Mouse (Mus musculus) testis, postnatal 10 days (tissue): Measurements from ENCODE around the gene Kcnq1.

Source experiments
- DNase-seq: peaks from one replicate; pipeline ENCODE4 v3.0.0; 2021; ENCODE audit warnings: low spot score

Kcnq1 gene

DNA sequence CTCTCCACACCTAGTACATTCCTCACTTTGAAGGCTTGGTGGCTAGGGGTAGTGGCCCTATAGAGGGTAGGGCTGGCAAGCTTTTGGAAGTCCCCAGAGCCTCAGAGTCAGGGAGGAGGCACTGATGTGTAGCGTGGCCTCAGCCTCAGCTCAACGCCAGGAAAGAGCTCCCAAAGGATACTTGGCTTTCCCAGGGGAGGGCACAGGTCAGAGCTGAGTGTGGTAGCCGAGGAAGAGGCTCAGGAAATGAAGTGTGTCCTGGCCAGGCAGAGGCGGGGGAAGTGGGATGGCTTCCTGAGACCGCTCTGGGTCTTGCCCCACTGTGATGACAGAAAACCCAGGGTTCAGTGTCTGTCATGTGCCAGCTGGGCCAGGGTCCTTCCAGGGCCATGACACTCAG is 30.4 kb downstream of the Kcnq1 start:
- no peak for DNase-seq

GRCm38 (mm10) chr7:143138789-143139188 is 32.6 kb downstream of the Kcnq1 start:
- DNase-seq = peak; percentile 78

DNA sequence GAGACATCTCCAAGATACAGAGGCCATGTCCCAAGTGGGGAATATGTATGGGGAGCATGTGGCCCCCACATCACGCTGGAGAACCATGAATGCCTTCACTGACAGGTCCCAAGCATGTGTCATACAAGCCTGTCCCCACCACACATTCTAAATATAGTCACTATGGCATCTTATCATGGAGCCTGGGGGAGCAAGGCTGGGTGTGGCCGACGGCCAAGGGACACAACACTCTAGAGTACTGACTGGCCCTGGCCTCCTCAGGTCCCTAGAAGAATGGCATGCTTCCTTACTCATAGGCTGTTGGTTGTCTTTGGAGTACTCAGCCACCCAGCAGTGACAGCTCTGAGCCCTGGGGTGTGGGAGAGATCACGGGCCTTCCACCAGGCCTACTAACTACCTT is 33.8 kb downstream of the Kcnq1 start:
- DNase-seq = no peak

DNA sequence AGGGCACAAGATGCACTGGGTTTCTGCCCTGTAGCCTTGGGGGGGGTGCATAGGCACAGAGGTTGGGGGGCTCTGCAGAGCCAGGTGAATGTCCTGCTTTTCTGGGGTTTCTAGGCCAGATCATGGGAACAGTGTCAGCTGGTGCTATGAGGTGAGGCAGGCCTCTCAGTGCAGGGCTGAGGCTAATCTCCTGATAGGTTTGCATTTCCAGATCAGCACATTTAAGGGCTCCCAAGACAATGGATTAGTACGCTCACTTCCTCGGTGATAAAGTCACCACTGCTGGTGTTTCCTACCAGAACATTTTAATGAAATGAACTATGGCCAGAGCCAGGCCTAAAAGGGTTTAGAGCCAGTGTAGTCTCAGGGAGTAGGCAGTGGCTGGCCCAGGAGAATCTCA is 36.5 kb downstream of the Kcnq1 start:
- no peak for DNase-seq

GRCm38 (mm10) chr7:143147015-143147414 is 40.9 kb downstream of the Kcnq1 start:
- DNase-seq = no peak

DNA sequence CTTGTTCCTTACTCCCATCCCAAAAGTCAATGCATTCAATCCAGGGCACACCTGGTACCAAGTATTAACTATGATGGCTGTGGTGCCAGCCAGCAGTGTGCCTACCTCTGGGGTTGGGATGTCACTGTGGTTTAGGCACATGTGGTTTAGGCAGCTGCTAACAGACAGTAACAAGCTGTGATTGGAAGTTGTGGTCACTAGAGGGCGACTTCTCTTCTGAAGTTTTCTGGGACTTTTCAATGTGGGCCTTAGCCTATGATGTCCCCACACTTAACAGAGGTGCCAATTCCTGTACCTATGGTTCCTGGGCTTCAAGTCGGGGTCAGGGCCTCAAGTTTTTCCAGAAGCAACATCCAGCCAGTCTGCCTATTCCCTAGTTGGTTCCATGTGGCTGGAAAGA is 45.0 kb downstream of the Kcnq1 start:
- peak; percentile 58 for DNase-seq

DNA sequence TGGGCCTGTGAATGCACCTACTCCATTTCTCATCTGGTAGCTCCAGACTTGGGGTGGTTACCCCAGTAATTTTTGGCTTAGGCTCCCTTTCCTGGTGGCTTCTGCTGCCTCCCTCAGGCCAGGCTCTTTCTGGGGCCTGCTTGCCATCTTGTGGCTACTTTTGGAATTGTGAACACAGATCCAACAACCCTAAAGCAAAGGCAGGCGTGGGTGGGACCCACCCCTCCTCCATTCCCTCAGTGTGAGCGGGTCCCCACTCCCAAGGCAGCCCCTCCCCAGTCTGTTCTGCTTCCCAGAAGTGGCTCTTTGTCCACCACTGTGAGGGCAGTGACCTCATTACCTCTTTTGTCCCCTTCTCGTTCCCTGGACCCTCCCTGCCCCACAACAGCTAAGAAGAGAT is 46.2 kb downstream of the Kcnq1 start:
- DNase-seq = no peak

- DNase-seq = peak; percentile 94
Observed at GRCm38 (mm10) chr7:143153915-143154373, 47.8 kb downstream of the Kcnq1 start.

GRCm38 (mm10) chr7:143154458-143154871 is 48.3 kb downstream of the Kcnq1 start:
- DNase-seq = peak; percentile 57

DNA sequence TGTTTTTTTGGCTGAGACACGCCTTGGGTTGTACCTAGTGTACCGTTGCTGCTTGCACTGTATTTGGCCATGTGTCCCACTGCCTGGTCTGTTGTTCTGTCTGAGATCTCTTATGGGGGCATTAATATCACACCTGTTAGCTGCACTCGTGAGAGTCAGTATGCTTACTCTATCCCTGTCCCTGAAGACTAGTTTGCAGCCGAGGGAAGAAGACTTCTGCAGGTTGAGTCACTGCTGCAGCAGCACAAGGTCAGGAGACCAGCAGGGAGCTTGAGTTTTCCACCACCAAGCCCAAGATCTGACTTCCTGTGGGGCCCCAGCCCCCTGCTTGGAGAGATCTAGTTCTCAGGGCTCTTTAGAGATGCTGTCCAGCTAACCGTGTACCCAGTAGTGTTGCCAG is 49.1 kb downstream of the Kcnq1 start:
- DNase-seq = no peak

DNA sequence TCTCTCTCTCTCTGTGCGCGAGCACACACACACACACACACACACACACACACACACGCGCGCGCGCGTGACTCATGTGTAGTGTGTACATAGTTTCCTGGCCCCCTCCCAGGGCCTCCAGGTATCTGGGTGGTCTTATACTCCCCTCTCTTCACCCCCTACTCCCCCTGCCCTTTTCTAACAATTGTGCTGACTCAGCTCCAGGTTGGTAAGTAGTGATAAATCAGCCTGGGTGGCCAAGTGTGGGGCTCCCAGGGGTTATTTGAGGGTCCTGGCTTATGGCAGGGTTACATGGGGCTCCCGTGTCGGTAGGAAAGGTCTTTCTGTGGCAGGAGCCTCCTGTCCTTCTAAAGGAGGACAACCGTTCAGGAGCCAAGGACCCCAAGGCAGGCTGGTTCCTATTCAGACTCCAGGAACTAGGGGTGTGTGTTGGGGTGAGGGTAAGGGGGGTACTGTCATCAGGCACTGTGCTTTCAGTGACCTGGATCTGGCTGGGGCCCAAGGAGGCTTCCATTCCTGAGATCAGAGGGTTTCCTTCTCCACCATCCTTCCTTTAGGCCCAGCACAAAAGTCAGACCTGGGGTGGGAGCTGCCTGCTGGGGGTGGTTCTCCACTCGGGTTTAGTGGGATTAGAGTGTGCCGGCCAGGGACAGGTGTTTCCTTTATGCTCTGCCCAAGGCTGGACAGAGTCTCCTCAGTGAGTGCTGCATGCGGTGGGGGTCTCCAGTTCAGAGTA is 52.7 kb downstream of the Kcnq1 start:
- DNase-seq = no peak

GRCm38 (mm10) chr7:143159446-143159845 is 53.3 kb downstream of the Kcnq1 start:
- no peak for DNase-seq

DNA sequence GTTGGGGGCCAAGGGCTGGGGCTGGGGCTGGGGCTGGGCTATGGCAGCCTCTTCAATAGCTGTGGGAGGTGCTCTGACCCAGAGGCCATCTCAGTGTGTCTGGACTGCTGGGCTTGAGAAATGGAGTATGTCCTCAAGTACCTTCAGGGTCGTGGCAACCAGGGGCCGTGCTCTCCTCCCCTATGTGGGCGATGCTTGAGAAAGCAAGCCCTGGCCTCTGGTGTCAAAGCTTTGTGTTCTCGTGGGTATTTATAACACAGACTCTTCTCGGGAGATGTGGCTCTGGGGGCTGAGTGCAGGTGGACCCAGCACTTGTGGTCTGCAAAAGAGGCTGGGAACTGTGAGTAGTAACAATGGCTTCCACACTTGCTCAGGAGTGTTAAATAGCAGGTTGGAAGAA is 53.9 kb downstream of the Kcnq1 start:
- DNase-seq = no peak

DNA sequence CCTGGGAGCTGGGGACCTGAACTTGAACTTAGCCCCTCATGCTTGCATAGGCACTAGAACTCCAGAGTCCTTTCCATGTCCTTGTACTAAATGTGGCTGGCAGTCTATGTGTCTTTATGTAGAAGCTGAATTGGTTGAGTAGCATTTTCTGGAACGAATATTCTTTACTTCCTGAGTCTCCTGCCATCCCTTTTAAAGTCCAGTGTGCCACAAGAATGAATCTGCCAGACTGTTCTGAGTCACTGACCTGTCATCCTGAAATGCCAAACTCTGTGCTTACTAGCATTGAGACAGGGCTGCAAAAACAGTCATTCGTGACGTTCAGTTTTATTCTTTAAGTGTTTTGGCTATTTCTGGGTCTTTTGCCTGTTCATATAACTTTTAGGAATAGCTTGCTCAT is 55.9 kb downstream of the Kcnq1 start:
- DNase-seq = no peak

DNA sequence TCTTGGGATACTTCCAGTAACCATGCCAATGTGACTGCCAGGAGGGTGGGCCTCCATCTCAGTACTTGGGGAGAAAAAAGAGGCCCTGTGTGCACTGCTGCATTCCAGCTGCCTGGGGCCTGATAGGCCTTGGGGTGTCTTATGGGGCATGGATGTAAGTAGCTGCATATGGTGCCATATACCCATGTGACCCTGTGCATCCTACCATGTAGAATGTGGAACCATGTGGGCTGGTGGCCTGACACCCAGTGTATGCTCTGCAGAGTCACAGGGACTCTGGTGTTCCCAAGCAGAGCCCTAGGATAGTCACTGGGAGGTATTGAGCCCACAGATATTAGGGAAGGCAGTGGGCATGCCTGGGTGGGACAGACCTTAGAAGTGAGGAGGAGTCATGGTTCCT is 57.9 kb downstream of the Kcnq1 start:
- no peak for DNase-seq

DNA sequence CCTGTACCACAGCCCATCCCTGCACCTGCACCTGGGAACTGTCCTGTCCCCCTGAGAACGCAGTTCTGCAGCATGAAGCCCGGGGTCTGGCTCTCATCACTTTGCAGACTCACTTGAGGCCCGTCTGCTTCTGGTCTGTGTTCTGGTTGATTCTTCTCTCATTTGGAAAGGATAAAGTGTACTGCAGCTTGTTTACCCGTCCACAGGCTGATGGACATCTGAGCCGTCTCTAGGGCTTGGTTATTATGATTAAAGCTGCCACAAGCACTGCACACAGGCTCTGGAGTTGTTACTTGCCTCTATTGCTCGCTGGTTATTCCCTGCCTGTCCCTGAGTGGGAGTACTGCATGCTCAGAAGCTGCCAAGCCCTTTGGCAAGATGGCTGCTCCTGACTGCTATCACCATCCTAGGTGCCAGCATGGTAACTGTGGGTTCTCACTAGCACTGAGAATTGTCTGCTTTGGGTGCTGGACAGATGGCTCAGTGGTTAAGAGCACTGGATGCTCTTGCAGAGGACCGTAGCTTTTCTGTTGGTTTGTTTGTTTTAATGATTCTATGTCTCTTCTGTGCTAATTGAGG is 59.6 kb downstream of the Kcnq1 start:
- no peak for DNase-seq

- no peak for DNase-seq
Observed at GRCm38 (mm10) chr7:143167275-143167674, 61.1 kb downstream of the Kcnq1 start.

GRCm38 (mm10) chr7:143169371-143169770 is 63.2 kb downstream of the Kcnq1 start:
- DNase-seq = no peak

GRCm38 (mm10) chr7:143172914-143173547 is 66.9 kb downstream of the Kcnq1 start:
- no peak for DNase-seq

GRCm38 (mm10) chr7:143174633-143175032 is 68.5 kb downstream of the Kcnq1 start:
- no peak for DNase-seq

GRCm38 (mm10) chr7:143178831-143179230 is 72.7 kb downstream of the Kcnq1 start:
- DNase-seq = no peak

- DNase-seq = peak; percentile 71
Observed at GRCm38 (mm10) chr7:143180761-143181160, 74.6 kb downstream of the Kcnq1 start.

GRCm38 (mm10) chr7:143181311-143181710 is 75.1 kb downstream of the Kcnq1 start:
- no peak for DNase-seq
